Mouse (Mus musculus) heart, adult 2 months (tissue): ENCODE measurements around the gene Socs7.

ENCODE experiments used
- CTCF ChIP-seq: fragments of 200-600 bp; IDR thresholded peaks from 2 replicates; pipeline ENCODE4 v1.8.1; 2022; ENCODE audit warnings: antibody characterized with exemption, mild to moderate bottlenecking, moderate library complexity
- EP300 ChIP-seq: fragments of 200-500 bp; IDR thresholded peaks from 2 replicates; pipeline ENCODE4 v1.6.1; 2011; ENCODE audit warnings: low read depth, low read length, control low read depth; ENCODE audit not compliant: insufficient read depth
- POLR2A ChIP-seq: fragments of 200-500 bp; IDR thresholded peaks from 2 replicates; pipeline ENCODE4 v1.6.1; 2011; ENCODE audit warnings: mild to moderate bottlenecking, low read depth, low read length, control low read depth; ENCODE audit not compliant: insufficient read depth

- TF ChIP-seq CTCF (no peak), POLR2A (no peak), EP300 (no peak)
These were observed 30.8 kb upstream of the Socs7 start for GRCm38 (mm10) chr11:97331231-97332190.
